Mouse (Mus musculus) E14TG2a.4 (cell line): ENCODE measurements around the gene Whrn.

Experiments
- CTCF ChIP-seq: conservative IDR thresholded peaks from 2 replicates; pipeline ENCODE4 v1.5.1; 2014; ENCODE audit warnings: low read length
- NANOG ChIP-seq: IDR thresholded peaks from 2 replicates; pipeline ENCODE4 v1.6.1; 2014; ENCODE audit warnings: borderline replicate concordance, low read length, mixed read lengths
- POU5F1 ChIP-seq: IDR thresholded peaks from 2 replicates; pipeline ENCODE4 v1.6.1; 2014; ENCODE audit warnings: low read length, borderline replicate concordance

GRCm38 (mm10) chr4:63401620-63402019, 94.2 kb downstream of the Whrn start:
- TF ChIP-seq CTCF (no peak), NANOG (no peak), POU5F1 (no peak)
